Mouse (Mus musculus): Measurements from ENCODE around the gene Dhrs7.

DNA sequence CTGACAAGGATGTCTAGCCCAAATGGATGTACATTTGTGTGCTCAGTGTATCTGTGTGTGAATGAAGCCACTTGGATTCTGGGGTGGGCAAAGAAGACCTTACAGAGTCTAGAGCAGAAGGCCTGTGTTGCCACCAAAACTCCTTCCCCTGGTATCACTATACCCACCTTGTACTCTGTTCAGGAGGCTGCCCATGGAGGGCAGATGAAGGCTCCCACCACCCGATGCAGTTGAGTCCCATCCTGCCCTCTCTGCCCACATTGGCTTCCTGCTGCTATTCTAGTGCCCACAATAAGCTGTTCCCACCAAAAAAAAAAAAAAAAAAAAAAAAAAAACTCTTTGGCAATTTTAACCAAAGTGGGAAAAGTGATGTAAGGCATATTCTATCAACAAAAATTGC lies 43.3 kb downstream of the Dhrs7 start:
- TF ChIP-seq POLR2A (IDR thresholded peaks at IDR 0.05; ENCODE audit: low read depth, low read length) (no peak), CTCF (IDR thresholded peaks at IDR 0.05; ENCODE audit: extremely low read depth, insufficient read length, insufficient replicate concordance, low read depth, low read length) (no peak)
